Mouse (Mus musculus) lung, postnatal 0 days (tissue): ENCODE measurements at regions not wholly inside any gene's neighbourhood (a gene's known extent, or its start where the extent isn't known, plus 50 kb on each side); places are given as distances from the start of the nearest gene placed in this dataset.

ENCODE experiments used
- CTCF ChIP-seq: IDR thresholded peaks from 2 replicates; pipeline ENCODE4 v1.5.1; 2016; ENCODE audit warnings: antibody characterized with exemption, mild to moderate bottlenecking
- EP300 ChIP-seq: IDR thresholded peaks from 2 replicates; pipeline ENCODE4 v1.6.1; 2016; ENCODE audit warnings: antibody characterized with exemption, mild to moderate bottlenecking, control low read depth

GRCm38 (mm10) chr14:48880041-48880440 lies 185.9 kb upstream of the Ap5m1 start:
- TF ChIP-seq CTCF (no peak), EP300 (no peak)
